ENCODE assay signal across 9 mouse cellular contexts in genomic region chr11:44570336-44570735, GRCm38 (mm10). TPM values are rescaled to one million over a fixed set of nuclear protein-coding genes. Genes with fewer than 3 reads are reported as not detected.
A peak's percentile ranks its signal among the peaks of the same experiment; 100 is the strongest.
DNase-seq lines count a peak whose midpoint lies in the region.
"Had no signal": no experiment of that assay in that cellular context is flagged by ENCODE, and none has a peak within 500 bp of the region (broad histone marks: within the 10 kb centered on the region; RNA-seq: fewer than 3 reads in every experiment).

No protein-coding gene starts in this region.

- peak; percentile 8 for DNase-seq in adipocyte (ENCODE audit: low spot score)
- peak; percentile 58 for DNase-seq in adrenal gland, adult 8-10 months
- DNase-seq in adrenal gland, postnatal 36 days: peak; percentile 59 to 62
- peak; percentile 61 to 75 for DNase-seq in cerebellum, postnatal 14 days
- peak; percentile 13 for DNase-seq in gonadal fat pad, adult 2 months (ENCODE audit: low read depth)
- peak; percentile 20 for DNase-seq in kidney, adult 18-20 months
- peak; percentile 24 for DNase-seq in kidney, adult 9 months

RNA-seq across cellular contexts. Expression of gene Ebf1, which starts 46.8 kb away (rescaled TPM):
- 10 to 100 TPM; 14.1 to 32.8 (median 23.1) TPM for total RNA-seq in adrenal gland, adult 8-10 months (2022)
- total RNA-seq in adrenal gland, postnatal 36 days (2021): 10 to 100 TPM; 16.8 to 30.3 TPM
- 36.0 and 43.7 TPM in 2 replicates for polyA plus RNA-seq in gonadal fat pad, adult 2 months (2012; rRNA removed)
- total RNA-seq: hematopoietic stem cell, adult 5-6 weeks; MEL had no signal

RNA-seq across cellular contexts. Expression of gene Rnf145, which starts 51.6 kb away (rescaled TPM):
- 10 to 100 TPM; 81.6 to 96.2 (median 89.6) TPM for total RNA-seq in adrenal gland, adult 8-10 months (2022)
- total RNA-seq in adrenal gland, postnatal 36 days (2021): 10 to 100 TPM; 55.9 to 86.3 TPM
- polyA plus RNA-seq in gonadal fat pad, adult 2 months (2012; rRNA removed): 63.6 and 66.0 TPM in 2 replicates

Comparison
In these comparisons a context has a peak if more than half of its experiments do, and no peak if none do; other contexts are left out.
1. Peak in every context shown above with its lines: DNase-seq.
2. DNase-seq: peak in every context shown above with its lines; median percentile 68 in cerebellum, postnatal 14 days; 60 in adrenal gland, postnatal 36 days; 58 in adrenal gland, adult 8-10 months; 24 in kidney, adult 9 months; 20 in kidney, adult 18-20 months; 13 in gonadal fat pad, adult 2 months; 8 in adipocyte.